Mouse (Mus musculus) heart, postnatal 0 days (tissue): ENCODE data around the gene Nos1ap. TPM values are rescaled to one million over a fixed set of nuclear protein-coding genes. Genes with fewer than 3 reads are reported as not detected.

Experiments
- ATAC-seq: fragments of 200-750 bp; cut with Nextera tagmentation; 2 replicates; pipeline ENCODE4 v1.8.0; 2017; ENCODE audit warnings: low read depth, moderate number of reproducible peaks, moderate library complexity; ENCODE audit not compliant: insufficient read depth
- DNase-seq: peaks from one replicate; pipeline ENCODE4 v3.0.0-alpha.2; 2016; ENCODE audit warnings: low spot score
- H3K27ac ChIP-seq: fragments of 300-500 bp; sonication (generic); 2 replicates; pipeline ENCODE4 v1.5.1; 2014; ENCODE audit warnings: low read depth, mild to moderate bottlenecking
- H3K27me3 ChIP-seq: fragments of 300-500 bp; sonication (generic); 2 replicates; pipeline ENCODE4 v1.6.1; 2014; ENCODE audit warnings: low read length, mixed read lengths; ENCODE audit not compliant: control insufficient read depth, insufficient read depth
- H3K36me3 ChIP-seq: fragments of 300-500 bp; sonication (generic); replicated peaks from 2 replicates; pipeline ENCODE4 v1.6.1; 2014; ENCODE audit warnings: low read length, mixed read lengths; ENCODE audit not compliant: control insufficient read depth, insufficient read depth
- H3K4me1 ChIP-seq: fragments of 300-500 bp; sonication (generic); 2 replicates; pipeline ENCODE4 v1.6.1; 2014; ENCODE audit warnings: antibody characterized with exemption; ENCODE audit not compliant: control insufficient read depth, insufficient read depth
- H3K4me2 ChIP-seq: fragments of 300-500 bp; sonication (generic); 2 replicates; pipeline ENCODE4 v1.6.1; 2014; ENCODE audit warnings: low read depth, mild to moderate bottlenecking, low read length, moderate library complexity
- H3K4me3 ChIP-seq: fragments of 300-500 bp; sonication (generic); 2 replicates; pipeline ENCODE4 v1.5.1; 2014; ENCODE audit warnings: low read depth, low read length
- H3K9ac ChIP-seq: fragments of 300-500 bp; sonication (generic); replicated peaks from 2 replicates; pipeline ENCODE4 v1.6.1; 2014; ENCODE audit warnings: low read depth, low read length, mixed read lengths
- H3K9me3 ChIP-seq: fragments of 300-500 bp; sonication (generic); replicated peaks from 2 replicates; pipeline ENCODE4 v1.6.1; 2016; ENCODE audit warnings: low read length; ENCODE audit not compliant: control insufficient read depth
- CTCF ChIP-seq: IDR thresholded peaks from 2 replicates; pipeline ENCODE4 v1.5.1; 2016; ENCODE audit warnings: antibody characterized with exemption, control low read depth, low read depth
- EP300 ChIP-seq: IDR thresholded peaks from 2 replicates; pipeline ENCODE4 v1.6.1; 2016; ENCODE audit warnings: antibody characterized with exemption, low read depth
- WGBS: fragments of 180-500 bp; shearing (Covaris S2); extraction: QIAGEN DNeasy Blood & Tissue Kit; methylation state at CpG from one replicate; pipeline ENCODE4 v1.1.7; 2014; 5-methylcytosine and 5-hydroxymethylcytosine counted together
- polyA plus RNA-seq: library from polyadenylated mRNA; unstranded; fragments of >200 nt; fragmentation: Nextera tagmentation; extraction: Ambion mirVana; gene quantifications from 2 replicates; pipeline ENCODE4 v1.2.1, GENCODE M21; 2015
- total RNA-seq: library from RNA; depleted of rRNA; stranded (reverse); fragments of >200 nt; gene quantifications from 2 replicates; pipeline ENCODE4 v1.2.3, GENCODE M21; 2014; ENCODE audit warnings: low replicate concordance

Nos1ap gene
- total and polyA plus RNA-seq, 2 experiments from 2014 or later = 0.99 to 10.3 TPM

DNA sequence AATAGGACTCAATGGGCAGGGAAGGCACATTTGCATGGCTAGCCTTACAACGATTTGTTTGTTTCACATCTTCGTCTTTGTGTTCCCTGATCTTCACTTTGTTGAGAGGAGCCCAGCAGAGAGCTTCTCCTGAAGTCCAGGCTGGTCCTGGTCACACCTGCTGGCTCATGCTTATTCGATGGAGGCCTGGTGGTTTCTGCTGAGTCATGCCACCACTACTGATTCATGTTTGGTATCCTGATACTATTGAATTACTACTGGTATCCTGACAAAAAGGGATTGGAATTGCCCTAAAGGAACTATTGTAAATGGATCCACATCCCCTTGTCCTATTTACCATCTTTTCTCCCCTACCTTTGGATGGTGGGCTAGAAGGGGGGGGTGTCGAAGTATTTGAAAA, 40.8 kb upstream of the Nos1ap start:
- H3K4me1 ChIP-seq = no peaks in the 10 kb centered on the region
- H3K4me3 ChIP-seq = no peak overlapping the region
- no peak overlapping the region for H3K4me2 ChIP-seq
- no peaks in the 10 kb centered on the region for H3K36me3 ChIP-seq
- no peak overlapping the region for H3K9ac ChIP-seq
- no peaks in the 10 kb centered on the region for H3K9me3 ChIP-seq
- no peaks in the 10 kb centered on the region for H3K27me3 ChIP-seq
- no peak overlapping the region for H3K27ac ChIP-seq
- ATAC-seq (no peak), DNase-seq (no peak)
- TF ChIP-seq EP300 (no peak), CTCF (no peak)
- WGBS = 81% methylated on average over 4 of the region's 4 CpGs

DNA sequence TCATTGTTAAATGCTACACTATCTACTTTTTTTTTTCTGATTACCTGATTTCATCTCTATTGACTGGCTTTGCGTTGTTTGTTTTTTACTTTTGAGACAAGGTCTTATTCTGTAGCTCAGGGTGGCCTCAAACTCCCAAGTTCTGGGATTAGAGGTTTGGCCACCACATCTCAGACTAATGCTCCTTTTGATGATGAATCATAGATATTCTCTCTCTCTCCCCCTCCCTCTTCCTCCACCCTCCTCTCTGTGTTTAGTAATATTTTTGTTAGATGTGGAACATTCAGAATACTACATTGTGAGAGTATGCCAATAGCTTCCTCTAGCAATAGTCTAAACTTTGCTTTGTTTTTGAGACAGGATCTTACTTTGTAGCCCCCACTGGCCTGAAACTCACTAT, 33.8 kb upstream of the Nos1ap start:
- peak overlapping the region; percentile 88 for H3K27ac ChIP-seq
- H3K27me3 ChIP-seq = no peaks in the 10 kb centered on the region
- TF ChIP-seq EP300 (no peak), CTCF (no peak)
- WGBS = 88% methylated on average over 1 of the region's 1 CpGs
- no peaks in the 10 kb centered on the region for H3K36me3 ChIP-seq
- peaks cover 9% of the 10 kb centered on the region for H3K9me3 ChIP-seq
- no peak overlapping the region for H3K9ac ChIP-seq
- DNase-seq = no peak
- no peaks in the 10 kb centered on the region for H3K4me1 ChIP-seq
- no peak overlapping the region for H3K4me2 ChIP-seq
- no peak overlapping the region for H3K4me3 ChIP-seq
- no peak for ATAC-seq

DNA sequence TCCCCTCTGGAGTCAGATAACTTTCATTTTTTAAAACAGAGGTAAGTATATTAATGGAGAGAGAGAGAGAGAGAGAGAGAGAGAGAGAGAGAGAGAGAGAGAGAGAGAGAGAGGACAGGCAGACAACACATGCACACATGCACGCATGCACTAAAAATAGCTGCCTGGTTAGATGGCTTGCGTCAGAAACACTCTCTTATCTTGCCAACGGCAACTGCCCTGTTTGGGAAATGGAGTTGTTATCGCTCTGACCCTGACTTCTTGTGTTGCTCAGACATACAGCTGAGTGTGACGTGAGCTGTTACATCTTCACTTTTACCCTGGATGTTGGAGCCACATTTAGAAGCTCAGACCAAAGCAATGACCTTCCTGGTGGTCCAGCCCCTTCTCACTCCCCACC, 33.3 kb upstream of the Nos1ap start:
- no peak for TF ChIP-seq CTCF
- TF ChIP-seq EP300 = peak; percentile 96
- H3K9ac ChIP-seq = no peak overlapping the region
- ATAC-seq (peak; percentile 97), DNase-seq (peak; percentile 96)
- peak overlapping the region; percentile 88 for H3K27ac ChIP-seq
- H3K4me1 ChIP-seq = no peaks in the 10 kb centered on the region
- H3K4me2 ChIP-seq = no peak overlapping the region
- H3K9me3 ChIP-seq = peaks cover 9% of the 10 kb centered on the region
- H3K4me3 ChIP-seq = no peak overlapping the region
- no peaks in the 10 kb centered on the region for H3K27me3 ChIP-seq
- WGBS = 2% methylated on average over 5 of the region's 5 CpGs
- H3K36me3 ChIP-seq = no peaks in the 10 kb centered on the region

DNA sequence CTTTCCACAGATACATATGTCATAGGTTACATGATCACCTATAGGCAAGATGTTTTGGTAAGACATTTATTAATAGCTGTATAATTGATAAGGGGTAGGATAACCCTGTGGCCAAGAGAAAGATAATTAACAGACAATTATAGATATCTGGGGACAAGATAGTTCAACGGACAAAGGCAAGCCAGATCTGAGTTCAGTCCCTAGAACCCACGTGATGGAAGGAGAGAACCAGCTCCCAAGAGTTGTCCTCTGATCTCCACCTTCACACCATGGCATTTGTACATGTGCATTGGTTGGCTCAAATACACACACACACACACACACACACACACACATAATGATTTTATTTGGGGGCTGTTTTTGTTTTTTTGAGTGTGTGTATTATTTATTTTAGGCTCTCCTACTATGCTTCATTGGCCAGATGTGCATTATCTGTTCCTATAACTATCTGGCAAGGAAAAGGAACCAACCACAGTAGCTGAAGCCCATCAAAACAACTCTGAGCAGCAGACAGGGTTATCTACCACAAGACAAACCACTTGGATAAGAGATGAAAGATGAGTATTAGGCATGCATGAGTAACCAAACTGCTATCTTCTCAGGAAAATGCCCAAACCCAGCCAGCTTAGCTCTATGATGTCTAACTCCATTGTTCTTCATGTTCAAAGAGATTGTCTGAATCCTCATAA, 30.2 kb upstream of the Nos1ap start:
- Histone ChIP-seq H3K9ac (no peak overlapping the region), H3K4me2 (no peak overlapping the region), H3K9me3 (peaks cover 9% of the 10 kb centered on the region), H3K4me1 (no peaks in the 10 kb centered on the region), H3K4me3 (no peak overlapping the region), H3K36me3 (no peaks in the 10 kb centered on the region), H3K27me3 (no peaks in the 10 kb centered on the region), H3K27ac (no peak overlapping the region)
- WGBS = 57% methylated on average over 2 of the region's 2 CpGs
- TF ChIP-seq CTCF (no peak), EP300 (no peak)
- DNase-seq (no peak), ATAC-seq (no peak)

DNA sequence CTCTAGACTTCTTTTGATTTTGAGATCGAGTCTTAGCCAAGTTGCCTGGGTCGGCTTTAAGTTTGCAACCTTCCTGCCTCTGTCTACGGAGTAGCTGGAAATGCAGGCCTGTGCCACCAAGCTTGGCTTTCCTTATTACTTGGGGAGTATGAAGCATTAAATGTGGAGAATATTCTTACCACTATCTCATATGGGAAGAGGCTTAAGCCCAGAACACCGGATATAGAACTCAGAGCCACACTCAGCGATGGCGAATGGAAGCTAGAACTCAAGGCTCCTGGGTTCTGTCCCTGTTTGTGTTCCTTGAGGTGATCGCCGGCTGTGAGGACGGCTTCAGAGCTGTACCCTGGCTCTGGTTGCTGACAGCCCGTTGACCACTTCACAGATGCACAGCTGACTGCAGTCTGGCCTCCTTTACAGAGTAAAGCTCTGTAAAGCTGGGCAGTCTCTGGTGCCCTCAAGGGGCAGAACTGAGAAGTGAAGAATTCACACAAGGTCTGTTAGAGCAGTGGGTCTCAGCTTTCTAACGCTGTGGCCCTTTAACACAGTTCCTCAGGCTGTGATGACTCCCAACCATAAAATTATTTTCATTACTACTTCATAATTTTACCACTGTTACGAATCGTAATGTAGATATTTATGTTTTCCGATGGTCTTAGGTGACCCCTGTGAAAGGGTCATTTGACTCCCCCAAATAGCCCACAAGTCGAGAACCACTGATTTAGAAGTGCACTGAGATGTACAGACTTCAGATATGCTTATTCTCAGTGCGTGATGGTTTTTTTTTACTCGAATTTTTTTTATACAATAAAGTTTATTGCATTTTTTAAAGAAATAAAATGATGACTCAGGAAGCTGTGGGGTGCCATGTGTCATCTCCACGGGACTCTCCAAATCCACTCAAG, 23.6 kb upstream of the Nos1ap start:
- TF ChIP-seq EP300 = no peak
- TF ChIP-seq CTCF = peak; percentile 97
- no peak overlapping the region for H3K27ac ChIP-seq
- DNase-seq (peak; percentile 88), ATAC-seq (peak; percentile 82)
- no peak overlapping the region; the same call in 1 of the 2 replicates for H3K4me2 ChIP-seq
- H3K9me3 ChIP-seq = no peaks in the 10 kb centered on the region
- H3K27me3 ChIP-seq = no peaks in the 10 kb centered on the region
- WGBS = 54% methylated on average over 18 of the region's 18 CpGs
- no peak overlapping the region for H3K4me3 ChIP-seq
- H3K4me1 ChIP-seq = no peaks in the 10 kb centered on the region
- H3K9ac ChIP-seq = no peak overlapping the region
- no peaks in the 10 kb centered on the region for H3K36me3 ChIP-seq
